Mouse (Mus musculus): Measurements from ENCODE around the gene Grb10.

The Grb10 gene

DNA sequence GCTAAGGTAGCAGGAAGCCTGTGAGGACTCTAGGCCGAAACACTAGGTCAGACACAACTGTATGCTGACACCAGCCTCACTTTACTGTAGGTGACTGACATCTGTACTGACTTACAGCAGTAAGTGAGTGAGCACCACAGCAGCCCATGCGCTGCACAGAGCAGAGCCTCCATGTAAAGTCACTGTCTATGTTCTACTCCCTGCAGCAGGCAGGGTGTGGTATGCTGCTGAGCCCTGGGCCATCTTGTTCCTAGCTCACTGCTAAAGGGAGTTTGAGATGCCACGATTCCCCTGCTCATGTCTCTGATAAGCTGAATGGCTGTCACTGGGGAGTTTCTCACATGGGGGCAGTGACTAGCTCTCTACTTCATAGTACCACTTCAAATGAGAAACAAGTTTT lies 72.3 kb downstream of the Grb10 start:
- DNase-seq: no peak

DNA sequence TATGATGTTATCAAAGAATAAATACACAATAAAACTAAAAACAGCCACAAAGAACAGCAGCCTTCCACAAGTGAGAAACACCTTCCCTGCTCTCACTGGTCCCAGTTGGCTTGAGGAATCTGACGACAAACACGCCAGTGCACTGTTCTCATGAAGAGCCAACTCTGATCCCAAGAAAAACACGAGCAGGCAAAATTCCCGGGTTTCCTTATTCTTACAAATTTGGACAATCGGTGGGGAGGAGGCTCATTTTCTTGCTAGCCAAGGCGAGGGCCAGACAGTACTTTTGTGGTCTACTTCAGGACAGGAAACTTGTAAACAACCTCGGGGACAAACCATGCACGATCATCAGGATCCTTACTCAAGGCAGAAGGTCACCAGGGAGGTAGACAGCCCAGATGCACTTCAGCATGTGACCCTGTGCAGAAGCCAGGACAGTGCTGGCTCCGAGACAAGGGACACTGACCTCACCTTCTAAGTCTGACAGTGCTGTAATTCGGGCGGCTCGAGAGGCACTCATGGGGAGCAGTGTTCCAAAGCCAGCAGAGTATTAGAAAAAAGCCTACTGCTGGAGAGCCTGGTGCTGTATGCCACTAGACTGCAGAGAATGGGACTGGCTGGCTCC lies 72.9 kb downstream of the Grb10 start:
- no peak for DNase-seq

GRCm38 (mm10) chr11:11964729-11965128 lies 73.8 kb downstream of the Grb10 start:
- DNase-seq: no peak

- no peak for DNase-seq
Observed at GRCm38 (mm10) chr11:11963587-11963986, 74.9 kb downstream of the Grb10 start.

DNA sequence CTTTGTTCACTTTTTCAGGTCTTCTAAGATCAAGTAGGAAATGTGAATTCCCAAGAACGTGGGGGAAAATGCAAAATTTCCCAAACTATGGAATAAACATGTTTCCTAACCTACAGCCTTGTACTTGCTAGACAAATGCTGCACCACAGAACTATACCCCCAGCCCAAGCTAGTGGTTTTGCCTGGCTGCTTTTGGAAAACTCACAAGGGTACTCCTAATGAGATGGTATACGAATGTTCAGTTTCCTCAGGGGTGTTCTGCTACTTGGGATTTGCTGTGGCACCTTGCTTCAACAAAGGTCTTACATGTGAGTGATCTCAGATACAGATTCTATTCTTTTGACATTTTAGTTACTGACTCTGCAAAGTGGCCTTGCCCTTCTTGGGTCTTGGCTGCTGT lies 75.4 kb downstream of the Grb10 start:
- DNase-seq: no peak

DNA sequence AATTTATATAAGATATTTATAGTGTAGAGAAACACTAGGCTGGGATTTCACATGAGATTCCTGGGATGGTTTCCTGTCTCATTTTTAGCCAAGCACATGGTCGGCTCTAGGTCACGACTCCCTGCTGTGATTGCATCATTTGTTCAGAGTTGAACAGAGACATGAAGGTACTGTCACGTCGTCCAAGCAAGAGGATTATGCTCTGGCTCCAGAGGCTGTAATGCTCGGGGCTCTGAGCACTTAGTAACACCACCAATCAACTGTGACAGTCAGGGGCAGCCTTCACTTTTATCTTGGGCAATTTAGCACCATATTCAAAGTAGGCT lies 75.9 kb downstream of the Grb10 start:
- DNase-seq: no peak

DNA sequence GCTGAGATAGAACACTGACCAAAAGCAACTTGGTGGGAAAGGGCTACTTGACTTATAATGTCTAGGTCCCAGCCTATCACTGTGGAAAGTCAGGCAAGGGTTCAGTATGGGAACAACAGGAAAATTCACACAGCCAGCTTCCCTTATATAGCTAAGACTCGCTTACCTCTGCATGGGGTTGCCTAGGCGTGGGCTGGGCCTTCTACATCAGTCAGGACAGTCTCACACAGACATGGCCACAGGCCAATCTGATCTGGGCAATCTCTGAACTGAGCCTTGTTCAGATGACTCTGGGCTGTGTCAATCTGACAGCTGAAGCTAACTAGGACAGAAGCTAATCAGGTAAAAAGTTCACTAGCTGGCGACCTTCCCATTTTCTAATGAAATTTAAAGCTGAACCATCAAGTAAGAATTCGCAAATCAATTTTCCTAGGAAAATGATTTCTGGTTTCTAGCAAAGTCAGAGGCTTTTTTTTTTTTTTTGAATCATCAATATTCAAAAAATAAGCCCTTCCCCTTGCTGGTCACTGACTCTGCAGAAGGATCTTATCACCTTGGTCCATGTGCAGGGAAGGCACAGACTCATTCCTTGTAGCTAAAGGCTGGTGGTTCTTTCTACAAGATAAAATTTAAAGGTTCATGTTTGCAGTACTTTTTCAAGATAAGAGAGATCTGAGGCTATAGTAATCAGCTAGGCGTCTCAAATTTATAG lies 76.4 kb downstream of the Grb10 start:
- DNase-seq: no peak

DNA sequence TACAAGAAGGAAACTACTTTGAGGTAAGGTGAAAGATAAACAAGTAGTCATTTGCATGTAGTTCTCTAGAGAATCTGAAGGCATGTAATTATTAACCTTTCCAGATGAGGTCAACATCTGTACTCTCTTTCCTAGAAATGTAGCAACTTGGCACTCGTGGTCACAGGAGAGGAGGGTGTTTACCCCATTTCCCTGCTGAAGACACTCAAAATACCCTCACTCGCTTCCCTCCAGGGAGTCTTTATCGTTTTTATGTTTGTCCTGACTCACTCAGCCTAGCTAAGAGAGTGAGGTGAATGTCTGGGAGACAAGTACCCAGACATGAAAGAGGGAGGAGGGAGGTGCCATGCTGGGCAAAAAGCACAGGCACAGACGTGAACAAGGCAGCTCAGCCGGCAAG lies 77.6 kb downstream of the Grb10 start:
- DNase-seq: no peak

GRCm38 (mm10) chr11:11960227-11960626 lies 78.3 kb downstream of the Grb10 start:
- no peak for DNase-seq

DNA sequence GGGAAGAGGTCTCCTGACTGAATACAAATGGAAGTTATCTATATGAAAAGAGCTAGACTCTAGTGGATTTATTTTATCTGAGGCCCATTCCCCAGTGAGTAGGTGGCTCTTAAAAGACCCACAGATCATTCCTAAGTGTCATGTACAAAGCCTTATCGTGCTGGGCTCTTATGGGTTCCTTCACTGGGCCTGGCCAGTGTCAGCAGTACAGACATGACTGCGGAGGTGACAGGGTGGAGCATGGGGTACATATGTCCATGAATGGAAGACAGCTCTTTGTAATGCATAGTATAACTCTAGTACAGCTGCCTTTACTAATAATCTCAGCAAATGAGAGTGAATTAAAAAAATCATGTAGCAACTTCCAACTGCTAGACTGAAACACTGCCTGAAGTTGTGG lies 80.0 kb downstream of the Grb10 start:
- no peak for DNase-seq

DNA sequence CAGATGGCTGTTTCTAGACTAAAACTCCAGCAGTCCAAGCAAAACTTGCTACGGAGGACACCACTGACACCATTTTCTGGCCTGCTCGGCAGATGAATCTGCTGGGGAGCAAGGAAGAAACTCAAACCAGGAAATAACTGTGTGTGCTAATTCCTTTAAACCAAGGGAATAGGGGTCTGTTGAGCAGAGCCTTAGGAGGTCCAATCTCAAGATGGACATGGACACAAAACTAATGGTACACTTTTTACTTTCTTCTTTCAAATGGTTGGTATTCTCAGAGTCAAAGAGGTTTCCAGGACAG lies 80.5 kb downstream of the Grb10 start:
- DNase-seq: no peak

DNA sequence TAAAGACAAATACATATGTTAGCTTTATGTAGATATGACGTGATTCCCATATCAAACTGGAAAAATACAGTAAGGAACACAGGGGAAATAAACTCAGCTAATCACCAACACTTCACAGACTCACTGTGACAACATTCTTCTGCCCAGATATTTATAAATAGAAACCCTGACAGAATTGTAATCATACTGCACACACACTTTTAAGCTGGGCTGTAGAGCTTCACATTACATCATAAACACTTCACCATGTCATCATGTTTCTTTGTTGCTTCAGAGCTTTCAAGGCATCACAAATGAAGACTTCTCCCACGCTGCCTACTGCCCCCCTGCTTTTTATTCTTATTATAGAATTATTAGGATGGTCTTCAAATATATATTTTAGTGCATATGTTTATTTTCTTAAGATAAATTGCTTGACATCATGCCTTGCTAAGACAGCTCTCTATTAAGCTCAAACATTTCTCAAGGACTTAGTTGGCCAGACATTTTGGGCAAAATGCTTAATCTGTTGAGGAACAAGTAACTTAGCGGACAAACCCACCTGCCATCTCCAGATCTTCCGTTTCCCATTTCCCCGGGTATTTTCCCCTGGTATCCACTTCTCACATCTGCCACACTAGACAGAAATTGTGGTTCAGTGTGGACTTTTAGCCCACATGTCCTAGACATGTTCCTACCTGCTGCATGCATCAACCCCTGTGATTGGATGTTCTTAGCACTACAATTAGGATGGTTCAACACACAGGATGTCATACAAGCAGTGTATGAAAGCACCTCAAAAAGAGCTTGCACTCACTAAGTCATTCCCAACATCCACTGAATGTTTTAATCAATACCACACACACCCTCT lies 81.0 kb downstream of the Grb10 start:
- no peak for DNase-seq

- no peak for DNase-seq
Observed at GRCm38 (mm10) chr11:11955783-11956182, 82.7 kb downstream of the Grb10 start.

DNA sequence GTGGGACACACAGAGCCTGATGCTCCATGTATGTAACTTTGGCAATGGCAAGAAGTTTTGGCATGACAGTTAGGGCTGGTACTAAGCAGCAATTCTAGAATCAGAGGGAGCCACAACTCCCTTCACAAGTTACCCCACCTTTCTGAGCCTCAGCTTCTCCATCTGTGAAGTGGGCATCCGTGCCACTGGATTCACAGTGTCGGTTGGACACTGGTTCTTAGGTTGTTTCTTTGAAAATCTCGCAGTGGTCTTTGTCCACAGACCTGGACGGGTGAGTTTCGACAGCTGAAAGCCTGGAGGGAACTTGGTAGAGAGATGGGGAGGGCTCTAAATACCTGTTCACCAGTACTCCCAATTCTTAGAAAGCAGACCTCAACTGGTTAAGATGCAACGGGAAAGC lies 83.9 kb downstream of the Grb10 start:
- no peak for DNase-seq

- DNase-seq: no peak
Observed at GRCm38 (mm10) chr11:11954115-11954438, 84.4 kb downstream of the Grb10 start.

DNA sequence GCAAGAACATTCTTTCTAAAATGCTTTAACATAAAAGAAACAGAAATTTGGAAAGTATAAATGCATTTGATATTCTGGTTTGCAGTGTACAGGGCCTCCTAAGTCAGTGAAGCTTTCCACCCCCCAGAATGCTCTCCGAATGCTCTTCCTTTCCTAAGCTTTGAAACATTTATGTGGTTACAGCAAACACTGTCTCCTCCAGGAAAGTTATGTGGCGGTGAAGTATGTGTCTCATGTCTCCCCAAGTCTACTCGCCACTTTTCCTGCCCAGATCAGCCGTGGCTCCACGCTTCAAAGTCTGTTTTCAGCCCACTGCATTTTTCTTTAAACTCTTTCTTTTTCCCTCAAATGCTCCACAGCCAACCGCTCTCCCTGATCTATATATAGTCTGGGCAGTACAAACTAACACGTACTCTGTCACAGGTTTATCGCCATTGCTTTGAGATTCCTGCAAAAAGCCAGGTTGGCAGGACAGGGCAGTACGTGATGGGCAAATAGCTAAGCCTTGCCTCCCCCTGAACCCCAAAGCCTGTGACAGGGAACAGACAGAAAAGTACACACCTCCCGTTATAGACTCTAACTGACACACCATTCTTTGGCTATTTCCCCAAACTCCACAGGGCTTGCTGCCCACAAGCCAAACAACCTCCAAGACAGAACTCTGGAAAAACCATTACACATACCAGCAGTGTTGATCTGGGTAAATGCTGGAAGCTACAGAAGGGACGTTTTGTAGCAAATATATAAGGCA lies 84.9 kb downstream of the Grb10 start:
- DNase-seq: no peak

- no peak for DNase-seq
Observed at GRCm38 (mm10) chr11:11952569-11952968, 85.9 kb downstream of the Grb10 start.

GRCm38 (mm10) chr11:11948988-11949365 lies 89.5 kb downstream of the Grb10 start:
- no peak for DNase-seq

DNA sequence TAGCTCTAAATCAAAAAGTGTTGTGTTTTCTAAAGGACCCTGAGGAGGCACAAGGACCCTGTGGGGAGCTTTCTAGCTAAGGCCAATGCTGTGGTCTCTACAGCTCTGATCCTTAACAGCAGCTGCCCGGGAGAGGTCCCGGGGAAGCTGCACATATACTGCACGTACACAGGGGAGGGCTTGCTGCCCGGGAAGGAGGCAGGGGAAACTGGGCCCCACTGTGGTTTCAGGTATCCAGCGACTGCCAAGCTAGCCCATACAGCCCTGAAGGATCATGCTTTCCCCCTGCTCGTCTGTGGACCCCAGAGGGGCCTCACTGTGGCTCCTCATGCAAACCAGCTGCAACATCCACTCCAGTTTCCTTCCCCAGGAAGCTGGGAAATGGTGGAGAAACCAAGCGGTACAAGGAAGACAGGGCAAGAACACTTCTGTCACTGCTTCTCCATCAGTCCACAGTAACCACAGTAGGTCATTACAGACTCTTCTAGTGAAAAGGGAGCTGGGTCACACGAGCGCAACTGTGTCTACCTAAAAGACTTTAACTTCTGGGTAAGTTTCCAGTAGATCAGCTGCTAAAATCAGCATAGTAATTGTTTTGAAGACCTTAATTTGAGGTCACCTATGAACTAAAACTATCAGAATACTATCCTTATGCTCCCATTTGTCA lies 90.0 kb downstream of the Grb10 start:
- DNase-seq: no peak

- no peak for DNase-seq
Observed at GRCm38 (mm10) chr11:11947857-11948256, 90.6 kb downstream of the Grb10 start.

DNA sequence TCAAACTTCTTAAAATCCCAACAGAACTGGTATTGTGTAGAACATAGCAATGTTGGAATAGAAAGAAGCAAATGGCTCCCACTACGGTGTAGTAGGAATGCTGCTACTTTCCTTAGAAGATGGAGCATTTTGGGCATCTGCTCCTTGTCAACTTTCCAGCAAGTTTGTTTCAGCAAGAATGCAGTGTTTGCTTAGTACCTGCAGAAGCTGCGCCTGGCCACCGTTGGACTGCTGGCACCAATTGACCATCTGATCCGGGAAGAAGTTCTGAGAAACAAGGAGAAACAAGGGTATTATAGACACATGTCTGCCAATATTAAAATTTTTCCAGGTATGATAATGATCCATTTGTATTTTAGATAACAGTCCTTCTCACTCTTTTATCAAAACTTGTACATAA lies 92.7 kb downstream of the Grb10 start:
- DNase-seq: no peak

- DNase-seq: no peak
Observed at GRCm38 (mm10) chr11:11944814-11945213, 93.7 kb downstream of the Grb10 start.

- no peak for DNase-seq
Observed at GRCm38 (mm10) chr11:11944082-11944349, 94.5 kb downstream of the Grb10 start.
